Mouse (Mus musculus) forebrain, embryonic 15.5 days (tissue): Measurements from ENCODE around the gene Sh3tc1. TPM values are rescaled to one million over a fixed set of nuclear protein-coding genes. Genes with fewer than 3 reads are reported as not detected.

ENCODE experiments used
- ATAC-seq: fragments of 200-750 bp; cut with Nextera tagmentation; replicated peaks from 2 replicates; pipeline ENCODE4 v1.8.0; 2017; ENCODE audit warnings: mild to moderate bottlenecking, moderate TSS enrichment, moderate library complexity
- H3K27ac ChIP-seq: fragments of 300-500 bp; sonication (generic); replicated peaks from 2 replicates; pipeline ENCODE4 v1.5.1; 2015; ENCODE audit warnings: mild to moderate bottlenecking, inconsistent platforms
- H3K27me3 ChIP-seq: fragments of 300-500 bp; sonication (generic); 2 replicates; pipeline ENCODE4 v1.6.1; 2015; ENCODE audit warnings: inconsistent platforms
- H3K36me3 ChIP-seq: fragments of 300-500 bp; sonication (generic); 2 replicates; pipeline ENCODE4 v1.6.1; 2015; ENCODE audit warnings: mild to moderate bottlenecking, inconsistent platforms
- H3K4me1 ChIP-seq: fragments of 300-500 bp; sonication (generic); 2 replicates; pipeline ENCODE4 v1.6.1; 2015; ENCODE audit warnings: inconsistent platforms
- H3K4me2 ChIP-seq: fragments of 300-500 bp; sonication (generic); replicated peaks from 2 replicates; pipeline ENCODE4 v1.6.1; 2015; ENCODE audit warnings: mild to moderate bottlenecking, inconsistent platforms
- H3K4me3 ChIP-seq: fragments of 300-500 bp; sonication (generic); 2 replicates; pipeline ENCODE4 v1.5.1; 2015; ENCODE audit warnings: mild to moderate bottlenecking, inconsistent platforms
- H3K9ac ChIP-seq: fragments of 300-500 bp; sonication (generic); replicated peaks from 2 replicates; pipeline ENCODE4 v1.6.1; 2015; ENCODE audit warnings: mild to moderate bottlenecking, inconsistent platforms
- H3K9me3 ChIP-seq: fragments of 300-500 bp; sonication (generic); 2 replicates; pipeline ENCODE4 v1.6.1; 2016; ENCODE audit warnings: inconsistent platforms
- WGBS: fragments of 180-500 bp; shearing (Covaris S2); methylation state at CpG from one replicate; pipeline ENCODE4 v1.1.7; 2015; ENCODE audit warnings: mixed read lengths; 5-methylcytosine and 5-hydroxymethylcytosine counted together
- polyA plus RNA-seq: library from polyadenylated mRNA; unstranded; fragments of >200 nt; fragmentation: Nextera tagmentation; extraction: Ambion mirVana; gene quantifications from 2 replicates; pipeline ENCODE4 v1.2.1, GENCODE M21; 2015

Gene Sh3tc1
- polyA plus RNA-seq, 1 experiment from 2014 or later = 1.9 TPM

GRCm38 (mm10) chr5:35746910-35747309 lies 7.1 kb upstream of the Sh3tc1 start:
- H3K4me3 ChIP-seq = no peak overlapping the region
- H3K4me2 ChIP-seq = no peak overlapping the region
- ATAC-seq = no peak
- no peaks in the 10 kb centered on the region for H3K4me1 ChIP-seq
- no peaks in the 10 kb centered on the region for H3K36me3 ChIP-seq
- no peaks in the 10 kb centered on the region for H3K27me3 ChIP-seq
- no peaks in the 10 kb centered on the region for H3K9me3 ChIP-seq
- 27% methylated on average over 4 of the region's 4 CpGs for WGBS
- H3K27ac ChIP-seq = no peak overlapping the region
- no peak overlapping the region for H3K9ac ChIP-seq

DNA sequence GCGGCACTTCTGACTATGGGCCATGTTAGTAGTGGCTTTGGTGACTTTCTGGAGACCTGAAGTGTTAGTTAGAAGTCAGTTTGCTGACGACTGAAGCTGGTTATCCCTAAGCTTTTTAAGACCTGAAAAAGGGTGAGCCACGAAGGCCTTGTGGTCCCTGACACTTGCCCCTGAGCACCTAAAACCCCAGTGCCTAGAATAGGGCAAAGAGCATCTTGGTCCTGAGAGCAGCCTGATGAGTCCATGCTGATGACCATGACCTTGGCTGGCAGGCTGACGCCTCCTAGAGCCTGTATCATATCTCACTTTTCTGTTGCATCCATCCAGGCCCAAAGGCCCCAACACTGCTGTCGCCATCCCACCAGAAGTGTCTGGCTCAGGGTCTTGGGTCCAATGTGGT lies 5.6 kb upstream of the Sh3tc1 start:
- no peak overlapping the region for H3K4me2 ChIP-seq
- no peaks in the 10 kb centered on the region for H3K9me3 ChIP-seq
- H3K27ac ChIP-seq = no peak overlapping the region
- H3K4me1 ChIP-seq = no peaks in the 10 kb centered on the region
- no peak for ATAC-seq
- no peaks in the 10 kb centered on the region for H3K36me3 ChIP-seq
- WGBS = 88% methylated on average over 5 of the region's 5 CpGs
- peaks cover 3% of the 10 kb centered on the region; the same call in 1 of the 2 replicates for H3K27me3 ChIP-seq
- no peak overlapping the region for H3K9ac ChIP-seq
- no peak overlapping the region for H3K4me3 ChIP-seq

DNA sequence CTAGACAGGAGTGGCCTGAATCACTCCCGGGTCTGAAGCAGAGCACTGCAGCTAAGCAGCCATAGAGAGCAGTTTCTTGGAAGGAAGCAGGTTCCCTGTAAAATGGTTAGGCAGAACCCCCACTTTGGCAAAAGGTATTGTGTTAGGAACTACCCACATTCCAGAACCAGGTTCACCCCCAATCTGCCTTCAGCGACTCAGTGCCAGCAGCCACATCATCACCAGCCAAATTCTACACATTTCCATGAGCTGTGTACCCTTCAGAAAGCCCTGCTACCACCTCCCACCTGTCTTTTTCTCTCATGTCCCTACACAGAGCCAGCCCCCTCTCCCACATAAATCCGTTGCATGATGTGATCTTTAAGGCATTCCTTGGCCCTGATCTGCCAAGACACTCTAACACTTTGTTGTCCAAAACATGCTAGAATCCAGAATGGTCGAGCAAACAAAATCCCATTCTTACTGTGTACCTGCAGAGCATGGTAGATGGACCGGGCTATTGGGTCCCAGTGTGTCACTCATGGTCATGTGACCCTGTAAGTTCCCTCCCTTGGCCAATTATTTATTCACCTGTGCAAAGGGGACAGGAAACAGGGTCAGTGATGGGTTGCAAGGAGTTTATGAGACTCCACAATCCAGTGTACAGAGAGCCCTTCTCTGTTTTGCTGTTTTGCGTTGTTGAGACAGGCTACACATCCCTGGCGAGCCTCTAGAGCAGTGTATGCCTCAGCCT lies 4.4 kb upstream of the Sh3tc1 start:
- no peaks in the 10 kb centered on the region for H3K36me3 ChIP-seq
- H3K4me1 ChIP-seq = no peaks in the 10 kb centered on the region
- H3K9ac ChIP-seq = no peak overlapping the region
- H3K27me3 ChIP-seq = peaks cover 3% of the 10 kb centered on the region; the same call in 1 of the 2 replicates
- no peaks in the 10 kb centered on the region for H3K9me3 ChIP-seq
- no peak for ATAC-seq
- no peak overlapping the region for H3K27ac ChIP-seq
- H3K4me3 ChIP-seq = no peak overlapping the region
- 83% methylated on average over 7 of the region's 7 CpGs for WGBS
- H3K4me2 ChIP-seq = no peak overlapping the region

- 76% methylated on average over 8 of the region's 8 CpGs for WGBS
Measured at GRCm38 (mm10) chr5:35743238-35743951, 3.6 kb upstream of the Sh3tc1 start.

DNA sequence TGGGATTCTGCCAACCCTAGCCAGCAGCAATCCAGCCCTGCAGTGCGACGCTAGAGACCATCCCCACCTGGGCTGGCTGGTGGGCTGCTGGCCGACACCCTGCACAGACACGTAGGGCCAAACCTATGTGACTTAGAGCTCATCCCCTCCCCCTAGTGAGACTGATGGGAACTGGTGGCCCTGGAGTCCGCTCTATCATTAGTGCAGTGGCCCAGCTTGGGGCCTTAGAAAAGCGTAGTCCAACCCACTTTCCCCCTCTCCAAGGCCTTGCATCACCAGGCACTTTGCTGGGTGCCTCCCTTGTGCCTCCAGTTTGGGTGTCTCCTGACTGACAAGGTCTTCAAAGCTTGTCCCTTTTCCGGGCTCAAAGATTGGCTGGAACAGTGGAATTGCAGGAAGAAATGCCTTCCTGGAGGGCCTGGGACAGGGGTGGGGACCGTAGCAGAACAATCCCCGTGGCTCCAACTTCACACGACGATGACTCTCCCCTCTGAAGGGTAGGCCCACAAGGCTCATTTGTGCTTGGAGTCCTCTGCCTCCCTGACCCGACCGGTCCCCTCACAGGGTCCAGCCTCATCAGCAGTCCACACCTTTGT lies 1.5 kb upstream of the Sh3tc1 start:
- H3K27ac ChIP-seq = no peak overlapping the region
- no peak overlapping the region for H3K9ac ChIP-seq
- peaks cover 3% of the 10 kb centered on the region; the same call in 1 of the 2 replicates for H3K27me3 ChIP-seq
- H3K4me1 ChIP-seq = 0 out of 2 replicates have a peak, but pooled peaks cover 5% of the 10 kb centered on the region
- H3K4me3 ChIP-seq = no peak overlapping the region
- ATAC-seq = no peak
- H3K4me2 ChIP-seq = no peak overlapping the region
- no peaks in the 10 kb centered on the region for H3K36me3 ChIP-seq
- 51% methylated on average over 13 of the region's 13 CpGs for WGBS
- no peaks in the 10 kb centered on the region for H3K9me3 ChIP-seq

More at GRCm38 (mm10) chr5:35743238-35743951, 3.6 kb upstream of the Sh3tc1 start:
- Histone ChIP-seq H3K27ac (no peak overlapping the region), H3K4me3 (no peak overlapping the region), H3K9me3 (no peaks in the 10 kb centered on the region), H3K4me2 (no peak overlapping the region), H3K4me1 (no peaks in the 10 kb centered on the region), H3K27me3 (peaks cover 3% of the 10 kb centered on the region; the same call in 1 of the 2 replicates), H3K9ac (no peak overlapping the region), H3K36me3 (no peaks in the 10 kb centered on the region)
- ATAC-seq = no peak

GRCm38 (mm10) chr5:35740716-35741115 lies 929 bp upstream of the Sh3tc1 start:
- peaks cover 3% of the 10 kb centered on the region; the same call in 1 of the 2 replicates for H3K27me3 ChIP-seq
- no peaks in the 10 kb centered on the region for H3K9me3 ChIP-seq
- no peak overlapping the region for H3K4me2 ChIP-seq
- H3K4me1 ChIP-seq = 0 out of 2 replicates have a peak, but pooled peaks cover 5% of the 10 kb centered on the region
- no peak overlapping the region for H3K27ac ChIP-seq
- ATAC-seq = no peak
- no peak overlapping the region for H3K4me3 ChIP-seq
- no peak overlapping the region for H3K9ac ChIP-seq
- no peaks in the 10 kb centered on the region for H3K36me3 ChIP-seq
- 12% methylated on average over 10 of the region's 10 CpGs for WGBS

DNA sequence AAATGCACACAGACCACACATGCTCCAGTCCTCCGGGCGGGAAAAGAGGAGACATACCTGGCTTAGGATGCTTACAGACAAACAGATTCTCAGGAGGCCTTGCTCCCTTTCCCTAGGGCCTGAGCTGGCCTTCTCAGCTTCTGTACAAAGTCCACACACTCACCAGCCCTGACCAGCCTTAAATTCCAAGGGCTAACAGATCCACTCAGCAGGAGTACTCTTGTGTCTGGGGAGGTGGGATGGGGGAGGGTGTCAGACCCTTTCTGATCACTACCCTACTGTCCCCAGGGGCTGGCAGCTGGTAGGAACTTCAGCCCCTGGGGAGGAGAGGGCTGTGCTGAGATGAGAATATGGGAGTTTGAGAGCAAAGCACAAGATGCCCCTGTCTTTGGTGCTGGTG lies 782 bp downstream of the Sh3tc1 start:
- Histone ChIP-seq H3K4me3 (no peak overlapping the region), H3K9ac (no peak overlapping the region), H3K27ac (no peak overlapping the region), H3K4me2 (no peak overlapping the region), H3K27me3 (peaks cover 3% of the 10 kb centered on the region; the same call in 1 of the 2 replicates), H3K36me3 (no peaks in the 10 kb centered on the region), H3K9me3 (no peaks in the 10 kb centered on the region), H3K4me1 (0 out of 2 replicates have a peak, but pooled peaks cover 5% of the 10 kb centered on the region)
- ATAC-seq = no peak
- WGBS = 80% methylated on average over 2 of the region's 2 CpGs

DNA sequence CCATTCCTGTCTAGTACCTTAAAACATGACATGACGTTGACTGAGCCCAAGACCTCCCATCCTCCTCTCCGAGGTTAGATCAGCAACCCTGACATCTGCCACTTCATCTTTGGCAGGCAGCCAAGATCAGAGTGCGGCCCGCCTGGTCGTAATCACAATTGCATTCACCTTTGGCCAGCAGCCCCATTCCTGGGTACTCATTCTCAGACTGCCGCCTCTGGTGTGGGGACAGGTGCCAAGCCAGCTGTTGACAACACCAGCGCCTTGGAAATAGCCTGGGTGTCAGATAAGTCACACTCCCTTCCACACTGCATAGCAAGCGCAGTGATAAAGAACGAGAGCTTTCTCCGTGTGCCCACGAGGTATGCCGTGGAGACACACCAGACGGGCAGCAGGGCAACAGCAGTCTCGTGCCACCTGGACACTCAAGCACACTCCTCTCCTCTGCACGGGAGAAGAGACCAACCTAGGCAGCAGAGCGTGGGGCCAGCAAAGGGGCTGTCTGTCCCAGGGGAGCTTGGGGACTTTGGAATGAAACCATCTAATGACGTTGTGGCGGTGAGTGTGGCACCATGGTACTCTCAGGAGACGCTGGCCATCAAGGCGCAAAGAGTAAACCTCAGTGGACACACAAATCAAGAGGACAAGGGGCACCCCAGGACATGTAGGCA lies 2.4 kb downstream of the Sh3tc1 start:
- Histone ChIP-seq H3K9me3 (no peaks in the 10 kb centered on the region), H3K9ac (no peak overlapping the region), H3K27me3 (peaks cover 3% of the 10 kb centered on the region; the same call in 1 of the 2 replicates), H3K4me1 (0 out of 2 replicates have a peak, but pooled peaks cover 5% of the 10 kb centered on the region), H3K4me3 (no peak overlapping the region), H3K27ac (no peak overlapping the region), H3K36me3 (no peaks in the 10 kb centered on the region), H3K4me2 (no peak overlapping the region)
- WGBS = 67% methylated on average over 20 of the region's 20 CpGs
- no peak for ATAC-seq

DNA sequence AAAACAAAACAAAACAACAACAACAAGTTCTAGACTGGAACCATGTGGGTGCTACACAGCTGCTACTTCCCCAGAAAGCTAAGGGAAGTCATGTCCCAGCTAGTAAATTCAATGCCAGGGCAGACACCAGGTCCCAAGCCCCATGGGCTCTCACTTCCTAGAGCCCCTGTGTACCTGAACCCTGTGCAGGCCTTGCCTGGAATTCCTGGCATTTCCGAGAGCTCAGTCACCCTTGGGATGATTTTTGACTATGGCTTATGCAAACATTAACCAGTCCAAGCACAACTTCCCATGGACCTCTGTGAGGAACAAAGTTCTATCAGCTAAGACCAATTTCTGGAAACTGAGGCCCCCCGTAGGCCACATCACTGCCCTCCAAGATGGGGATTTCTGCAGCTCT lies 6.3 kb downstream of the Sh3tc1 start:
- WGBS = 82% methylated on average over 2 of the region's 2 CpGs
- ATAC-seq = no peak
- H3K27ac ChIP-seq = no peak overlapping the region
- H3K9ac ChIP-seq = no peak overlapping the region
- H3K4me1 ChIP-seq = 0 out of 2 replicates have a peak, but pooled peaks cover 5% of the 10 kb centered on the region
- no peaks in the 10 kb centered on the region for H3K36me3 ChIP-seq
- no peaks in the 10 kb centered on the region for H3K9me3 ChIP-seq
- no peak overlapping the region for H3K4me2 ChIP-seq
- no peaks in the 10 kb centered on the region for H3K27me3 ChIP-seq
- H3K4me3 ChIP-seq = no peak overlapping the region

- H3K36me3 ChIP-seq = no peaks in the 10 kb centered on the region
- H3K9me3 ChIP-seq = no peaks in the 10 kb centered on the region
- H3K4me2 ChIP-seq = no peak overlapping the region
- no peak overlapping the region for H3K9ac ChIP-seq
- ATAC-seq = no peak
- H3K27ac ChIP-seq = no peak overlapping the region
- H3K4me3 ChIP-seq = no peak overlapping the region
- no peaks in the 10 kb centered on the region for H3K27me3 ChIP-seq
- no peaks in the 10 kb centered on the region for H3K4me1 ChIP-seq
- WGBS = 93% methylated on average over 4 of the region's 4 CpGs
Measured at GRCm38 (mm10) chr5:35731006-35731405, 8.8 kb downstream of the Sh3tc1 start.

DNA sequence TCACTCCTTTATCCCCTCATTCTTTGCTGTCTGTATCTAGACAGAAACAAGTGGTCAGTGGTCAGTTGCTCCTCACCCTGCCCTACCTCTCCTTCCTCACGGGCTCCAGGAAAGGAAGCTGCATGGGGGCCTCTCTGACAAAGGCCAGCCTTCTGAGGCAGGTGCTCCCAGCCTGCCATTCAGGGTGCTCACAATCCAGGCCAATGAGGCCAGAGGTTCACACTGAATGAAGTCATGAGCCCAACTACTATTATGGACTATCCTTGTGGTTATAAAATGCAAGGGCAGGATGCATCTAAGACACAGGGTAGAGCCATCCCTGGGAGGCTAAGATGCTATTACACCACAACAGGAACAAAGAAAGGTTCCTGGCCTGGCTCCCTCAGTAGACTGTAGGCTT lies 9.2 kb downstream of the Sh3tc1 start:
- Histone ChIP-seq H3K27ac (no peak overlapping the region), H3K36me3 (no peaks in the 10 kb centered on the region), H3K9ac (no peak overlapping the region), H3K27me3 (no peaks in the 10 kb centered on the region), H3K9me3 (no peaks in the 10 kb centered on the region), H3K4me2 (no peak overlapping the region), H3K4me3 (no peak overlapping the region), H3K4me1 (no peaks in the 10 kb centered on the region)
- 71% methylated on average over 1 of the region's 1 CpGs for WGBS
- no peak for ATAC-seq

GRCm38 (mm10) chr5:35729844-35730243 lies 9.9 kb downstream of the Sh3tc1 start:
- Histone ChIP-seq H3K4me3 (no peak overlapping the region), H3K4me1 (no peaks in the 10 kb centered on the region), H3K4me2 (no peak overlapping the region), H3K9me3 (no peaks in the 10 kb centered on the region), H3K36me3 (no peaks in the 10 kb centered on the region), H3K27ac (no peak overlapping the region), H3K27me3 (no peaks in the 10 kb centered on the region), H3K9ac (no peak overlapping the region)
- 68% methylated on average over 3 of the region's 3 CpGs for WGBS
- no peak for ATAC-seq
